Mouse (Mus musculus): ENCODE measurements around the gene Nav3.
A peak's percentile ranks its signal among the peaks of the same experiment; 100 is the strongest.

Gene Nav3

DNA sequence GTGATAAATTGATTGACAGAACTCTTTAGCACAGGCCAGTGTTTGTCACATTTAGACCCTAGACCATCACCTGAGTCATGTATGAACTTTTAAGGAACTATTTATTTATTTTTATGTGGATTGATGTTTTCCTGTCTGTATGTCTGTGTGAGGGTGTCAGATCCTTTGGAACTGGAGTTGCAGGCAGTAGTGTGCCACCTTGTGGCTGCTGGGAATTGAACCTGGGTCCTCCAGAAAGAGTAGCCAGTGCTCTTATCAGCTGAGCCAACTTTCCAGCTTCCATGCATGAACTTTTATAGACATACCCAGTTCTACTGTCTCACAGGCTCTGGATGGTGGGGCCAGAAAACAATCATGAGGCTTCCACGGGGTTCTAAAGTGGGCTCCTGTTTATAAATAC is 536.5 kb downstream of the Nav3 start:
- DNase-seq (ENCODE audit: low read depth), result no peak

DNA sequence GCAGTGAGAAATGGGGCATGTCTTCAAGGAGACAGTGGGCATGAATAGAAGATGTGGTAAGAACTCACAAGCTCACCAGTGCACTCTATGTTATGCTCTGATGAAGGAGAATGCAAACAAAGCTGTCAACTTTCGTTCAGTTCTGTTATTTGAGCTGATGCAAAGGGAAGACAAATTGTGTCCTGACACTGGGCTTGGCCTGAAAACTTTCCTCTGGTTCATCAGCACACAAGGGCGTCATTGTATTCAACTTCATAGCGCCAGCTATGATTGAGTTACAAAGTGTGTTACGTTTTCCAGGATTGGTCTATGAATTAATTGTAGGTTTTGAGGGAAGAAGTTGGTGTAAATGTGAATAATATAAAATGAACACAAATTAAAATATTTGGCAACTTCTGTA is 548.8 kb downstream of the Nav3 start:
- DNase-seq (ENCODE audit: low read depth), result no peak

- DNase-seq (ENCODE audit: low read depth), result no peak
These were observed 549.6 kb downstream of the Nav3 start for GRCm38 (mm10) chr10:109906413-109906785.

DNA sequence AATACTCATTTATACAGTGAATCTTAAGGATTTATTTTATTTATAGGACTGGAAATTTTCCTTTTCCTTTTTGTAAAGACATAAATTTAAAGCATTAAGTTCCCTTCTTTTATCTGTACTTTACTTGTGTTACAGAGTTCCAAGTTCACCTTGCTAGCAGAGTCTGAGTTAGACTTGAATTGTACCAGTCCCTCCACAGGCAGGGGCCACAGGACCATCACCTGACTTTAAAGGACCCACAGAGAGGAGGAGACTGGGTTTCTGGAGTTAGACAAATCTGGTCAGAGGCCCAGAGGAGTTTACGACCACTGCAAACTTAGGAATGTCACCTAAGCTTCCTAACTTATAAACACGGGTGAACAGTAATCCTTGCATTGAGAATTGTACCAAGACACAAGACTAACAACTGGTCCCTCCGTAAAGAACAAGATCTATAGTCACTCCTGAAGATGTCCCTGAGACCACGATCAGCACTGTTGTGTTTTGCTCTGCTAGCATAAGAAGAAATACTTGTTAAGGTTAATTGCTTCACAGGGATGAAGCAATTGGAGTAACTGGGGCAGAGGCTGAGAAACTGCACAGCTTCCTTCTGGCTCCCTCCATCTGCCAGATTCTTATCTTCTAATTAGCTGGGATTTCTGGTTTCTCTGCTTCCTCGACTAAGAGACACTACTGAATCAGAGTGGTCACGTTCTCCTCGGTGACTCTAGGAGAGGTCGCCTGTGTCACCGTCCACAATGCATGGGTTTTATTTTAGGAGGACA is 550.2 kb downstream of the Nav3 start:
- DNase-seq (ENCODE audit: low read depth), result no peak

GRCm38 (mm10) chr10:109904841-109905240 is 551.2 kb downstream of the Nav3 start:
- no peak for DNase-seq (ENCODE audit: low read depth)

DNA sequence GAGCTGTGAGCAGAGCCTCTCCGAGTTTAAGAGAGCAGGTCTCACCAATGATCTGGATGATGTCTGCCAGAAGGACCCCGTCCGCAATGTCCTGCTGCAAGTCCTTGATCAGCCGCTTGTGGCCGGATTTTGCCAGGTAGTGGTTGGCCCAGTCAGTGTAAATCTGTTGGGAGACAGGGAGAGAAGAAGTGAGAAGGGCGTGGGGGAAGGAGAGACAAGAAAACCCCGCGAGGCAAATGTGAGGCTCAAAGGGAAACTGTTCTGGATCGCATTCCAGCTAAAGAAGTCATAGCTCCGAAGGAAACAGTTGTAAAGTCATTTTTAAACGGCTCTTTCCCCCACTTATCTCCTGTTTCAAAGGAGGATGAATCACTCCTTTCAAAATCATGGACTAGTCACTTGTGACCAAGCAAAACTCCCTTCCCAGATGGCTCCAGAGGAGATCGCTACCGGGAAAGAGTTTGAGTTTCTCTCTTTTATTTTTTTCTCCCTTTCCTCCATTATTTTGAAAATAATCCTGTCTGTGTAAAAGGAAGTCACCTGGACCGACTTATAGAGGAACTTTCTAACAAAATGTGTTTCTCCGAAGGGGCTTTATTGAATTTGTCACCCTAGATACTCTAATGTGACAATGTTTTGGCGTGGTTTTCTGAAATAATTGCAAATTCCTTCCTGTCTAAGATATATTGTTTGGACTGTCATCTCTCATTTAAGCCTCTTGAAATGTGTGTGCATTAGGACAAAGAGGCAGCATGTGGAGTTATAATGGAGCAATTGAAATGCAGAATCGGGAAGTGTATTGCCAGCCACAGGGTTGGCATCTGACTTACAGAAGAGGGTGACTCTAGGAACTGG is 552.1 kb downstream of the Nav3 start:
- DNase-seq (ENCODE audit: low read depth), result no peak

DNA sequence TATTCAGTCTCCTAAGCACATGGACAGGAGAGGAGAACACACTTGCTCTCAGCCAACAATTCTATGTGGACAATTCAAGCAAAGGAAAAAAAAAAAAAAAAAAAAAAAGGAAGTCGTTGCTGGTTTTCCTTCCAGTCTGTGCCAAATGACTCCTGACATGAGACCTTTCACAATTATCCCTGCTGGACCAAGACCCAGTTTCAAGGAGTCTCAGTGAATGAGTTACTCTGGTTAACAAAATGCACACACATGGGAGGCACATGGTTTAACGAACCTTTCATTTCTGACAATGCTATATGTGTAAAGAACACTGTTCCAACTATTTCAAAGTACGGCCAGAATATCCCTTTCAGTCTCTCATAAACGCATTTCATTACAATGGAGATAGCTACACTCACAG is 552.8 kb downstream of the Nav3 start:
- no peak for DNase-seq (ENCODE audit: low read depth)

GRCm38 (mm10) chr10:109889171-109889475 is 566.9 kb downstream of the Nav3 start:
- DNase-seq (ENCODE audit: low read depth), result no peak

DNA sequence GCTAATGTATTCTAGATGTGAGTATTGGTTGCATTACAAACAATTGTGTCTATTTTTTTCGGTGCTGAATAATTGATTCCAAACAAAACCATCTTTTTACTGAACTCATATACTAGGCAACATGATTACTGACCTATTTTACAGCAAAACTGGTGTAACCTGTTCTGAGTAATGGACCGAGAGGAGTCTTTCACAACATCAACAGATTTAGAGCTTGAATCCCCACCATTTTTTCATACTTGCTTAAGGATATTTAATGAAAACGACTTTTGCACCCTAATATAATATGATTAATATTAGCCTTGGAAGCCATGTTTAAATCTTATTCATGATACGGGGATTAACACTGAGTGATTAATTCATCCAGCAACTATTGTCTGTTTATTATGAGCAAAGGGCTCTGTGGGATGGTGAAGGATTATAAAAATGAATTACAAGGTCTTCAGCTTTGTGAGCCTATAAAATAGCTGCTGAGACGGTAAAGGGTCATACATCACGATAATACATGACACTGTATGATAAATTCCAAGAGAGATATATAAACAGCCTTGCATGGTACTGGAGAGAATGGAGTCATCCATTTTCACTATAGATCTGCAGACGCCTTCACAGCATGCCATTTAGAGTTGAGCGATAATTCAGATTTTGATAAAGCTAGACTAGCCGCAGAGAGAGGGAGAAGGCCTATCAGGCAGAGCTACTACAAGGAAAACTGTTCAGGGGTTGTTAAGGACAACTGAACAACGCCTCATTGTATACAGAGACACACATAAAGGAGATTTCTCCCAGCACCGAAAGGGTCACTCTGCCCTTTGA is 567.4 kb downstream of the Nav3 start:
- DNase-seq (ENCODE audit: low read depth), result no peak

DNA sequence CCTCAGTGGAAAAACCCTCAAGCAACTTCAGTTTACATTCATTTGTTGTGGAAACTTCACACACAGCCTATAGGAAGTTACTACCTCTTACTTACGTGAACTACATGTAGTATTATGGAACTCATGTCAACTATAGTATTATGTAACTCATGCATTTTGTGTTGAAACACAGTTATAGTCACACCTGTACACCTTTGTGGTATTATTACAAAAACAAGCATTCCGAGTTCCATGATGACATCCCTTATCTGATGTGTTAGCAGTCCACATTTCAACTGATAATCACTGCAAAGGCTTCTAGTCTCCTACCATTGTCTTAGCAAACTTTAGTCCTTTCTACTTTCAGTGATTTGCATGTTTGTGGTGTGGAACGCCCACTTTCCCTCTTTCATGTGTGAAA is 568.8 kb downstream of the Nav3 start:
- DNase-seq (ENCODE audit: low read depth), result no peak

GRCm38 (mm10) chr10:109876107-109876506 is 579.9 kb downstream of the Nav3 start:
- no peak for DNase-seq (ENCODE audit: low read depth)

DNA sequence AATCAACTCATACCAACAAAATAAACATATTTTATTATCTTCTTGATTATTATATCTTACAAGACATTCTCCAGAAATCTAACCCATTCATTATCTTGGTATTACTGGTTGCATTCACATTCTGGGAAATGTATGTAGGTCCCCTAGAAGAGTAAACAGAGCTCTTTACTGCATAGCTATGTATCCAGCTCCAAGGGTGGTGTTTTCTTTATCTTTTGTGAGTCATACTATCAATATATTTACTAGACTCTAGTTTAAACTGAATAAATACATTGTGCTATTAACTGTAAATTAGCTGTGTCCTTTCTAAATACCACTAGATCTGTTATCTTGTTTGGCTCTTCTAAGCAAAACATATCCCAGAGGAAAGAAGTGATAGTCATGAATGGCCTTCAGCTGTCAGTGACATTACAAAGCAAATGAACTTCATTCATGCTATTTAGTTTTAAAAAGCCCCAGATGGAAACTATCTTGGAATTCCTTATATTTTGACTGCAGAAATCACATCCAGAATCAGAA is 580.6 kb downstream of the Nav3 start:
- DNase-seq (ENCODE audit: low read depth), result no peak

DNA sequence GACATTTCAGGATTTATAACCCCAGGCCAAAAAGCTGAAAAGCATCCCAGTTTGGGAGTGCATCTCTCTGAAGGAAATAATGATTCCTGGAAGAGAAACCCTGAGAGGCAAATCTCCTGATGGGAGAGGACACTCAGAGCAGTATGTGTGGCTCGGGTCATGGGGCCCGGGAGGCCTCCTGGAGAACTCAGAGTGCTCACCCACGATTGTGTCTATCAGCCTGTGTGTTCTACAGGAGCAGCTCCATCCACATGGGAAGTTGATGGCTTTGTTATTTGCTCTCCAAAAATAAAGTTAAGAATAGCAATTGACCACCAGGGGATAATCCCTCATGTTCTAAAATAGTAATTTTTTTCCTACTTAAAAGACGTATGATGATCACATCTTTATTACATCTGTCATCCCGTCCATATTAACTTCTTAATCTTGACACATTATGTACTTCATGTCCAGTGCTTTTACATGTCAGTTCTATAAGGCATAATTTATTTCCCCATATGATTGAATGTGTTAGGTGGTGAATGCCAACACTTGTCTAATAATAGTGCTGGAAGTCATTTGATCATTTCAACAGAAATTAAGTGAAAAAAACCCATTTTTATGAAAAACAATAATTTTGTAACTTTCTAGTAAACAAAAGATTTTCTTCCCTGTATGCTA is 581.2 kb downstream of the Nav3 start:
- DNase-seq (ENCODE audit: low read depth), result no peak

- DNase-seq (ENCODE audit: low read depth), result no peak
These were observed 589.9 kb downstream of the Nav3 start for GRCm38 (mm10) chr10:109866063-109866462.

DNA sequence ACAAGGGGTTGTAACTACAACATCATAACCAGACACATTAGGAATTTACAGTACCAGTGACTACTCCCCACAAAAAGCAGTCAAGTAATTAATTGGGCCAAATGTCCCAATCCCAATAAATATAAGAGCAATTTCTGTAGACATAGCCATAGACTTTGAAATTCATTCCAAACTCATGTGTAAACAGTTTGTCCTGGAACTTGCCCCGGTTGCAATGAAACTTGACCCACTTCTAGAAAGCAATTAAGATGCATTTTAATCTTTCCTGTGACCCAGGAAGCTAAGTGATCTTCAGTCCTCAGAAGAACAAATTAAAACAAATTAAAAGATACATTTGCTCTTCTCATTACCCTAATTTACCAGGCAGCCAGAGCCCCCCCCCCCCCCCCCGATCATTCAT is 590.6 kb downstream of the Nav3 start:
- no peak for DNase-seq (ENCODE audit: low read depth)

DNA sequence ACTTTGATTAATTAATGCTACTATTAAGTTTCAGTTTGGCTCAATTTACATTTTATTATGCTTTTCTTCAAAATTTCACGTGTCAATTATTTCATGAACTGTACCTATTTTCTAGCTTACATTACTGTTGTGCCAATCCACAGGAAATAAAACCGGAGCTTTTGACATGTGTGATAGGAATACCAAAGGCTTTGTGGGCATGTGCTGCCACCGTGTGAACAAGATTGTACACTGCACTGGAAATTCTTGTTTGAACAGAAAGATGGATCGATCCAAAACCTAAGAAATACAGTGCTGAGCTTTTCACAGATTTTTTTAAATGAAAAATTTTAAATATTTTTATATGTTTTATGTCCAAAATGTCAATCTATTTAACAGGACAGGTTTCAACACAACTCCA is 591.3 kb downstream of the Nav3 start:
- no peak for DNase-seq (ENCODE audit: low read depth)

- DNase-seq (ENCODE audit: low read depth), result peak; percentile 5
These were observed 594.7 kb downstream of the Nav3 start for GRCm38 (mm10) chr10:109861275-109861674.

DNA sequence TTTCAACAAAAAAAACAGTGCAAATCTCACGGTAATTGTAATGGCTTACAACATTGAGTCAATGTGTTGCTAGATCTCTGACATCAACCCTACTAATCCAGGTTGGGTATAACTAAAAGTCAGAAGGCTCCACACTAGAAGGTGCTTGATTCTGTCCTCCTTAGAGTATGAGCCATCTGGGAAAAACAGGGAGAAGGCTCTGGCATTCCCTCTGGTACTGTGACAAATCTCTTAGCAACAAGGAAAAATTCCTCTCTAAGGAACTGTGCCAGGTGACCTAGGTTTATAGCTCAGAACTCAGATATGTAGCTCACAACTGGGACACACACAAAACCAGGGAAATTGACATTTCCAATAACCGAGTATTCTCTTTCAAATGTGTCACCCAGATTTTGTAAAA is 597.4 kb downstream of the Nav3 start:
- DNase-seq (ENCODE audit: low read depth), result no peak

DNA sequence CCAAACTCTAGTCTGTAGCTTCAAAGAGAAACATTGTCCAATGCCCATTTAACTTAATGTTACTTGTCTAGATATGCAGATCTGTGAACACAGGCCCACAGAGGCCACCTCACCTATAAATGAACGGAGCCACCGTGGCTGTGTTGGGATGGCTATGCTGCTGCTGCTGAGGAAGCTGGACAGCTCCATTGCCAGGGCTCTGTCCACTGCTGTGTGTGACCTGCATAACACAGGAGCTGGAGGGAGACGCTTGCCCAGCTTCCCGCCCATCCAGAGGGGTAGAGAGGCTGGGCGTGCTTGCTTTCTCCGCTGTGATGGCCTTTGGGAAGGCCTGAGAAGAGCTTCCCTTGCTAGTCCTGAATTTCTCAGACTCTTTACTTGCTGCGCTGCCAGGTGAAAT is 603.6 kb downstream of the Nav3 start:
- no peak for DNase-seq (ENCODE audit: low read depth)

GRCm38 (mm10) chr10:109847631-109848030 is 608.4 kb downstream of the Nav3 start:
- DNase-seq (ENCODE audit: low read depth), result no peak

DNA sequence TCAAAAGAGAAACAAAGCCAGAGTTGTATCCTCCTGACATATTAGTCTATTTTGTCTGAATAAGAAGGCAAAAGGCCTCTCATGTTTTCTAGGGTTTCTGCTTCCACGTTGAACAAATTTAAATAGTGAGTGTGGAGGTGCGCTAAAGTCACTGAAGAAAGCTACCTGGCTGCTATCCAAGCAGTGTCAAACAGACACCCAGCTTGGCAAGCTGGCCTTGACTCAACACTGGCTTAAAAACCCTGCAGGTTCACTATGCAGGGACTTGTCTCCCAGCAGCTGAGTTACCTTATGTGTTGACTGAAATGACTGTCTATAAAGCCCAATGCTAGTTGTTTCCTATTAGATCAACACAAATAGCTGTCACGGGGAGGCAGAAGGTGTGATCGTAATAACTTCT is 612.3 kb downstream of the Nav3 start:
- DNase-seq (ENCODE audit: low read depth), result no peak

DNA sequence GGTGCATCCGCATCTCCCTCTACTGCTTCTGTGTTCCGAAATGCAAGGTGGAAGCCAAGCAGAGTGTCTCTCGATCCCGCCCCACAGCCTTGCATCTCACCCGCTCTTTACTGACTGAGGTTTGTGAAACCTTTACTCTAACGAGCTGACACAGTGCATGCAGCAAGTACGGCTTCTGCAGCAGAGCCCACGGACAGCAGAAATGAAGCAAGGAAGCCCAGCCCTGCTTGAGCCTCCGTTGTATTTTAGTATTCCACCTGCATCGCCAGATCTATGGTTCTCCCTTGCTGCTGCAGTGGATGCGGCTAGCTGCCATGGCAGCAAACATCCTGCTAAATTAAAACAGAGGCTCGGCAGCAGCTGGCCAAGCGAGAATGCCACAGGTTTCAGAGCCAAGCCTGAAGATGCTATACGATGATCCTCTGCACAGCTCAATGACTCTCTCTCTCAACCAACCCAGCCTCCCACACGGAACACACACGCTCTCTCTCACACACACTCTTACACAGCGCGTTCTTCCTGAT is 623.2 kb downstream of the Nav3 start:
- DNase-seq (ENCODE audit: low read depth), result no peak
